Mouse (Mus musculus) stomach, postnatal 0 days (tissue): ENCODE measurements at regions not wholly inside any gene's neighbourhood (a gene's known extent, or its start where the extent isn't known, plus 50 kb on each side); places are given as distances from the start of the nearest gene placed in this dataset.
"Not testable (repeated sequence)": the region's sequence is repeated elsewhere in the genome, so short reads cannot be mapped to it uniquely, and the experiment has no call there.

Experiments used
- ATAC-seq: fragments of 200-750 bp; cut with Nextera tagmentation; 2 replicates; pipeline ENCODE4 v1.8.0; 2017; ENCODE audit not compliant: low FRiP score, low TSS enrichment
- DNase-seq: peaks from one replicate; pipeline ENCODE4 v3.0.0-alpha.2; 2016; ENCODE audit warnings: low spot score
- H3K27ac ChIP-seq: fragments of 300-500 bp; sonication (generic); replicated peaks from 2 replicates; pipeline ENCODE4 v1.5.1; 2014; ENCODE audit warnings: mild to moderate bottlenecking, control low read depth
- H3K27me3 ChIP-seq: fragments of 300-500 bp; sonication (generic); 2 replicates; pipeline ENCODE4 v1.6.1; 2014; ENCODE audit warnings: low read length; ENCODE audit not compliant: control insufficient read depth, insufficient read depth
- H3K36me3 ChIP-seq: fragments of 300-500 bp; sonication (generic); 2 replicates; pipeline ENCODE4 v1.6.1; 2014; ENCODE audit warnings: low read length, mixed read lengths; ENCODE audit not compliant: control insufficient read depth, insufficient read depth
- H3K4me1 ChIP-seq: fragments of 300-500 bp; sonication (generic); replicated peaks from 2 replicates; pipeline ENCODE4 v1.6.1; 2014; ENCODE audit warnings: antibody characterized with exemption; ENCODE audit not compliant: control insufficient read depth, insufficient read depth
- H3K4me2 ChIP-seq: fragments of 300-500 bp; sonication (generic); replicated peaks from 2 replicates; pipeline ENCODE4 v1.6.1; 2014; ENCODE audit warnings: low read depth, mild to moderate bottlenecking, control low read depth, moderate library complexity
- H3K4me3 ChIP-seq: fragments of 300-500 bp; sonication (generic); 2 replicates; pipeline ENCODE4 v1.5.1; 2014; ENCODE audit warnings: low read depth, low read length, control low read depth
- H3K9ac ChIP-seq: fragments of 300-500 bp; sonication (generic); 2 replicates; pipeline ENCODE4 v1.6.1; 2014; ENCODE audit warnings: mild to moderate bottlenecking, low read length, control low read depth, mixed read lengths
- H3K9me3 ChIP-seq: fragments of 300-500 bp; sonication (generic); 2 replicates; pipeline ENCODE4 v1.6.1; 2016; ENCODE audit warnings: low read length; ENCODE audit not compliant: control insufficient read depth
- CTCF ChIP-seq: IDR thresholded peaks from 2 replicates; pipeline ENCODE4 v1.5.1; 2016; ENCODE audit warnings: antibody characterized with exemption, low read depth, mild to moderate bottlenecking, moderate library complexity
- EP300 ChIP-seq: optimal IDR thresholded peaks from 2 replicates; pipeline ENCODE3; 2016; ENCODE audit warnings: antibody characterized with exemption
- WGBS: fragments of 180-500 bp; shearing (Covaris S2); extraction: QIAGEN DNeasy Blood & Tissue Kit; methylation state at CpG from one replicate; pipeline ENCODE4 v1.1.7; 2014; 5-methylcytosine and 5-hydroxymethylcytosine counted together

- DNase-seq (no peak), ATAC-seq (no peak)
- Histone ChIP-seq H3K36me3 (no peaks in the 10 kb centered on the region), H3K9ac (no peak overlapping the region), H3K4me3 (no peak overlapping the region), H3K4me2 (no peak overlapping the region), H3K4me1 (no peaks in the 10 kb centered on the region), H3K9me3 (no peaks in the 10 kb centered on the region), H3K27ac (no peak overlapping the region), H3K27me3 (no peaks in the 10 kb centered on the region)
- TF ChIP-seq CTCF = no peak
- TF ChIP-seq EP300 = no peak
- WGBS = 88% methylated on average over 7 of the region's 7 CpGs
These were observed 874.1 kb downstream of the Robo2 start for GRCm38 (mm10) chr16:73537541-73537940.

DNA sequence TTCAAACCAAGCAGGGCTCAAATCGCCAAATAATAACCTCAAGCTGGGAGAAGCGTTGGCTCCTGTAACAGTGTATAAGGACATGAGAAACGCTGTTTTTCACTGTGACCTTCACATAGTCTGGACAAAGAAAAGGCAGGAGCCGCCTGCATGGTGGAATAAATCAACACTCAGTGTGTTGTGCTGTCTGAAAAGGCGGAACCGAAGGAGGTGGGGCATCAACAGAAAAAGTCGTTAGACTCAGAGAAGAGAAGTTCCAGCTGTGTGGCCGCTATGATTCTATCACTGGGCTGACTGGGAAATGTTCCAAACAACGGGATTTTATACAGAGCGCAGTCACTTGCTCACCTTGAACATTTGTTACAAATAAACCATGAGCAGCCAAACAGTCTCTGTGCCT, 881.4 kb downstream of the Robo2 start:
- H3K9me3 ChIP-seq = no peaks in the 10 kb centered on the region
- H3K27me3 ChIP-seq = no peaks in the 10 kb centered on the region
- no peaks in the 10 kb centered on the region for H3K36me3 ChIP-seq
- no peak for DNase-seq
- peak overlapping the region; percentile 34; the same call in 1 of the 2 replicates for H3K4me2 ChIP-seq
- TF ChIP-seq CTCF = no peak
- TF ChIP-seq EP300 = no peak
- 21% methylated on average over 10 of the region's 10 CpGs for WGBS
- H3K9ac ChIP-seq = no peak overlapping the region
- no peak for ATAC-seq
- no peak overlapping the region for H3K4me3 ChIP-seq
- no peak overlapping the region for H3K27ac ChIP-seq
- H3K4me1 ChIP-seq = no peaks in the 10 kb centered on the region

DNA sequence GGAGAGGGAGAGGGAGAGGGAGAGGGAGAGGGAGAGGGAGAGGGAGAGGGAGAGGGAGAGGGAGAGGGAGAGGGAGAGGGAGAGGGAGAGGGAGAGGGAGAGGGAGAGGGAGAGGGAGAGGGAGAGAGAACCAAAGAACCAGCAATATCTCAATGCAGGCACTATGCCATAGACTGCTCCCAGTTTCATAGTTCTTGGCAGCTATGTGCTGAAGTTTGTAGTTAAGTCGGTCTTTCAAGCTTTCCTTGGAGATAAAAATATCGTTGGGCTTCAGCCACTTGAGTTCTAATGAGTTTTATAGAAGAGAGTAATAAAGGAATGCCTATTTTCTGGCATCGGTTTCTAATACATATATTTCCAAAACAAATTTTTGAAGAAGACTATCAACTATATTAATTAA, 888.7 kb downstream of the Robo2 start:
- not testable (repeated sequence) for H3K36me3 ChIP-seq, H3K9ac ChIP-seq, H3K27ac ChIP-seq, ATAC-seq, DNase-seq, H3K4me3 ChIP-seq, H3K27me3 ChIP-seq, H3K4me1 ChIP-seq, H3K4me2 ChIP-seq, H3K9me3 ChIP-seq
- 54% methylated on average over 3 of the region's 3 CpGs for WGBS

DNA sequence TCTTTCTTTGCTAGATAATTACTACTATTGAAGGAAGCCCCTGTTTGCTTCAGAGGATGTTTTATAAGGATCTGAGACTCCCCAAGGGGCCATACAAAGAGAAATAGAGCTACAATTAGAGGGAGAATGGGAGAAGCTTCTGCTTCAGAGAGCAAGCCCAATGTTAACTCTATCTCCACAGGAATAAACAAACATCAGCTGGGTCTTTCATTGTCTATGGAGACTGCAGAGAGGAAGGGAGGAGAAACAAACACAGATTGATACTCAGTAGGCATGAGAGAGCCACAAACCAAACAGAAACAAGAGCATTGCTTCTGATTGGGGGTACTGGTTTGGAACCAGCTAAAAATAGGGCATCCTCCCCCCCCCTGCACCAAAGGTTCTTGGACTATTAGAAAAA, 906.9 kb downstream of the Robo2 start:
- Histone ChIP-seq H3K36me3 (no peaks in the 10 kb centered on the region), H3K4me2 (no peak overlapping the region), H3K4me3 (no peak overlapping the region), H3K9me3 (no peaks in the 10 kb centered on the region), H3K27ac (no peak overlapping the region), H3K4me1 (no peaks in the 10 kb centered on the region), H3K27me3 (no peaks in the 10 kb centered on the region), H3K9ac (no peak overlapping the region)
- no peak for DNase-seq
- TF ChIP-seq CTCF = no peak
- TF ChIP-seq EP300 = no peak
- ATAC-seq = no peak

DNA sequence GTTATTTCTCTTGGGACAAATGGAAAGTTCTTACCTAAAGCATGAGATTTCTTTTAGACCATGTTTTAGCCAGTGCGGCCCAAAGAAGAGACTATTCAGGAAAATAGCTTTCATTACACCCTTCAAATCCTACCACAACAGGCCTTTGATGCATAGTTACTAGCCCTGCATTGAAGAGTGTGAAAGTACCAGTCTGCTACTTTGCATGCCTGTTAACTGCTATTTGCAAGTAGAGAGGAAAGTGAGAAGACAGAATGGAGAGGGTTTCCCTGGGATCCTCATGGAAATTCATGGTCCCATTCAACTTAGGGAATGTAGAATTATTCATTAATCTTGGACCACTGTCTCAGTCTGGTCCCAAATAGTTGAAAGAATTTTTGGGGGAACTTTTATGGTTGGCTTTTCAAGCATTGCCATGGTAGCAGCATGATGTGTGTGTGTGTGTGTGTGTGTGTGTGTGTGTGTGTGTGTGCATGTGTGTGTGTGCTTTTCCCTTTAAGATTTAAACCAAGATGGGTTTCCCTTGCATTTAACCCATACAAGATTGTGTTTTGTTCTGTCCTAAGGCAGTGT, 912.9 kb downstream of the Robo2 start:
- no peak for DNase-seq
- no peak overlapping the region for H3K27ac ChIP-seq
- 93% methylated on average over 1 of the region's 1 CpGs for WGBS
- ATAC-seq = no peak
- no peaks in the 10 kb centered on the region for H3K4me1 ChIP-seq
- H3K4me3 ChIP-seq = no peak overlapping the region
- no peaks in the 10 kb centered on the region for H3K36me3 ChIP-seq
- no peak overlapping the region for H3K4me2 ChIP-seq
- TF ChIP-seq EP300 = no peak
- TF ChIP-seq CTCF = no peak
- no peaks in the 10 kb centered on the region for H3K27me3 ChIP-seq
- H3K9me3 ChIP-seq = no peaks in the 10 kb centered on the region
- no peak overlapping the region for H3K9ac ChIP-seq

DNA sequence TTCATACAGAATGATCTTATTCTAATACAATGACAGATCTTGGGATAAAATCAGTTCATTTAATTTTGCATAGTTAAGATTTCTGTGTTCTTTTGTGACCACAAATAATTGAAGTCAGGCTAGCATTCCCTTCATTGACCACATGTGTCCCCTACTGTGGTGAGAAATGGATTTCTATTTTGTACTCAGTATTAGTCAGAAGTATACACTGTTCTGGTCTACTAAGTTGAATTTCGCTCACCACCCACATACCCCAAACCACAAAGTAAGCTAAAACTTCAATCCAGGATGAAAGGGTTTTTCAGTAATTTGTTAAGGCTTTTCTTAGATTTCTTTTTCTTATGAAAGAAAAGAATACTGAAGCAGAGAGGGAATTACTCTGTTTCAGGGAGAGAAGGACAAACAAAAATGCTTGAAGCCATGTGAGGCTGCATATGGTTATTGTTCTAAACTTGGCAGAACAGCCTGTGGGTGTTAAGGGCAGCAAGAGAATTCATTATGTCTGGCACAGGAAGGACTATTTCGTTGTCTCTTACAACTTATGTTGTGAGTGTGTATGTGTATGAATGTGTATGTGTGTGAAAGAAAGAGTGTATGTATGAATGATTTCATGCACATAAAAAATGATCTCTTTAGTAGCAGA, 928.3 kb downstream of the Robo2 start:
- Histone ChIP-seq H3K36me3 (no peaks in the 10 kb centered on the region), H3K27me3 (no peaks in the 10 kb centered on the region), H3K9me3 (no peaks in the 10 kb centered on the region), H3K27ac (no peak overlapping the region), H3K4me1 (no peaks in the 10 kb centered on the region), H3K4me2 (no peak overlapping the region), H3K4me3 (no peak overlapping the region), H3K9ac (no peak overlapping the region)
- DNase-seq (no peak), ATAC-seq (no peak)
- WGBS = 70% methylated on average over 2 of the region's 2 CpGs
- TF ChIP-seq CTCF = no peak
- no peak for TF ChIP-seq EP300
